Mouse (Mus musculus): ENCODE measurements around the gene Cfc1.

DNA sequence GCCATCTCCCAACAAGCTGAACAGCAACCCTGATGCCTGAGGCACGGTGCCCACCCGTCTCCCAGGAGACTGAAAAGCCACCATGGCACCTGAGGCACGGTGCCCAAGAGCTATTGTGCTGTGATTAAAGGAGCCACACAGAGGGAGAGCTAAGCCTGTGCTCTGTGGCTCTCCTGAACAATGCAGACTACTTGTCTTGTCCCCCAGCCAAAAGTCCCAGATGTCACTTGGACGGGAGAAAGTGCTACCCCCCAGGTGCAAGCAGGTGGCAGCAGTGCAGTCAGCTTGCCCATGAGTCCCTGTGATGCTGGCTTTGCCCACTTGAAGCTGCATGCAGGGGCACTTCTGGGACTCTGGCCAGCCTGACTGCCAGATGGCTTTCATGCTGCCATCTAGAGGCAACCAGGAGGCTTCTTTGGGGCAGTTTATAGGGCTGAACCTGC is 48.4 kb downstream of the Cfc1 start:
- TF ChIP-seq CTCF (IDR thresholded peaks at IDR 0.05; ENCODE audit: insufficient read depth, low read length) (no peak), POLR2A (IDR thresholded peaks at IDR 0.05; ENCODE audit: borderline replicate concordance, extremely low read depth, low read depth, low read length) (no peak)

Measured in lung, adult 2 months (tissue).